ENCODE assay signal across 15 mouse cellular contexts in the genomic region with DNA sequence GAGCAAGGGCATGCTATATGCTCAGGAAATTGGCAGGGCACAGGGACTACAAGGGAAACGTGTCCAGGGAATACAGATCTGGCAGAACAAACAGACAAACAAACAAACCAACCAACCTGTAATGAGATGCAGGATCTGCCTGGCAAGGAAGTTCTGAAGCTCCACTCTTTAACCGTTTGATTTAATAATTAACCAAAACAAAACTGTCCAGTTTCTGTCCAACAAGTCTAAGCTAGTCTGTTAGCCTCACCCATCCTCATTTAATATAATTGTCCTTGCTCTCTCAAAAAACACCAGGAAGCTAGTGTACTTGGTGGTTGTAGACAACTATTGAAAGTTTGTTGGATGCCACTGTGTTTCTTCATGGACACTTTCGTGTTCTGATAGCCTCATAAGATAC.
"Had no signal": no experiment of that assay in that cellular context is flagged by ENCODE, and none has a peak within 500 bp of the region (broad histone marks: within the 10 kb centered on the region; RNA-seq: fewer than 3 reads in every experiment).

No protein-coding gene starts in this region.

- H3K27ac ChIP-seq: hindbrain, postnatal 0 days; limb, embryonic 12.5 days; limb, embryonic 15.5 days; liver, embryonic 13.5 days; stomach, postnatal 0 days had no signal

- H3K4me2 ChIP-seq: limb, embryonic 12.5 days; limb, embryonic 15.5 days; liver, embryonic 13.5 days; midbrain, embryonic 11.5 days had no signal

- H3K36me3 ChIP-seq: limb, embryonic 12.5 days; limb, embryonic 15.5 days; liver, embryonic 13.5 days had no signal

- H3K4me3 ChIP-seq: limb, embryonic 12.5 days; limb, embryonic 15.5 days; liver, embryonic 13.5 days had no signal

- H3K27me3 ChIP-seq: limb, embryonic 12.5 days; limb, embryonic 15.5 days; liver, embryonic 13.5 days had no signal

- H3K9me3 ChIP-seq: limb, embryonic 12.5 days; limb, embryonic 15.5 days; liver, embryonic 13.5 days had no signal

- DNase-seq: left cerebral cortex, postnatal 4 days; liver, embryonic 13.5 days; lung, adult 2 months; lung, postnatal 14 days; lung, postnatal 4 days; midbrain, embryonic 14.5 days; thymus, adult 2 months; thymus, postnatal 14 days; thymus, postnatal 4 days had no signal

- H3K4me1 ChIP-seq: limb, embryonic 12.5 days; limb, embryonic 15.5 days; liver, embryonic 13.5 days had no signal

- H3K9ac ChIP-seq: limb, embryonic 12.5 days; limb, embryonic 15.5 days; liver, embryonic 13.5 days had no signal

- ATAC-seq: hindbrain, postnatal 0 days; inflammation-experienced regulatory T-cells, adult 6 months had no signal
